Mouse (Mus musculus): ENCODE results near the gene Rps6ka1.
"Not testable (repeated sequence)": the region's sequence is repeated elsewhere in the genome, so short reads cannot be mapped to it uniquely, and the experiment has no call there.

Rps6ka1 gene

GRCm38 (mm10) chr4:133854621-133855020 is 33.0 kb downstream of the Rps6ka1 start:
- DNase-seq: no peak

DNA sequence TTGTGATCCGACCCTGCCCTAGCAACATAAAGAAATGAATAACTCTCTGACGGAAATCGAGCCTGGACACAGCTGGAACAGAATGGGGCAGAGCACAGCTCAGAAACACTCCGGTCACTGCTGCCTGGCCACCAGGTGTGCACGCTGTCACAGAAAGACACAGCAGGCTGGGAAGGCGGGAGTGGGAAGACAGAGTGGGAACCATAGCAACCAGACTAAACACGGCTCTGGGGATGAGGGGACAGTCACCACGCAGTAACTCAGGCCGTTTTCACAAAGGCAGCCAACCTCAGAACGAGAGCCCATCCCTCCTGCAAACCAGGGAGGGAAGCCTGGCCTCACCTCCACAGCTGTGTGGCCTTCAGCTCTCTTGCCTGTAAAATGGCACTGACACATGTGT is 34.0 kb downstream of the Rps6ka1 start:
- DNase-seq: no peak

GRCm38 (mm10) chr4:133846625-133847024 is 41.0 kb downstream of the Rps6ka1 start:
- no peak for DNase-seq

- DNase-seq: no peak
Measured at GRCm38 (mm10) chr4:133845060-133845459, 42.5 kb downstream of the Rps6ka1 start.

- no peak for DNase-seq
Measured at GRCm38 (mm10) chr4:133844209-133844841, 43.3 kb downstream of the Rps6ka1 start.

DNA sequence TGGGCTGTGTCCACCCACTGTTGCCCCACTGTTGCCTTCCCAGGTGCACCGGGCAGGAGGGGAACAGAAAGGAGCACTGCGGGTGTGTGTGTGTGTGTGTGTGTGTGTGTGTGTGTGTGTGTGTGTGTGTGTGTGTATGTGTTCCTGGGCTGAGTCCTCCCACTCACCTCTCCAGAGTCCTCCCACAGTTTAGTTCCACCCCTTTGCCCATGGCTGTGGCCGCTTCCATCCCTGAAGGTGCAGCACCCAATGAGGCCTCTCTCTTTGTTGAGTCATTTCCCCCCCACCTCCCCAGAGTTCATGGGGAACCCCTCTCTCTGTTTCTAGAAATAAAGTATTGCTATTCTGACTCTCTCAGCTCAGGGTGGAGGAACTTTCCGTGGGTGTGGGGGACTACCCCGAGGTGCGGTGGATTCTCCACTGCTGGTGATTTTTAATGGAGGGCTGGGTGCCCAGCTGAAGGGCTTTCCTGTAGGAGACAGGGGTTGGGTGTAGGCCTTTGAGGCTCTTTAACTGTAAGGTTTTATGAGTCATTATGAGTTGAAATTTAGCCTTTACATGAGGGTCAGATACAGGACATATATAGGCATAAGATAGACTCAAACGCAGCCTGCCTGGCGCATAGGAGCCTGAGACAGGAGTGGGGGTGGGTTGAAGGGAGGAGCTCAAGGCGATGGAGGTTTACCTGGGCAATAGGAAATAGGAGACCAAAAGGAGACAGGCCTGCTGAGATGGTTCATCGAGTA is 44.4 kb downstream of the Rps6ka1 start:
- no peak for DNase-seq

DNA sequence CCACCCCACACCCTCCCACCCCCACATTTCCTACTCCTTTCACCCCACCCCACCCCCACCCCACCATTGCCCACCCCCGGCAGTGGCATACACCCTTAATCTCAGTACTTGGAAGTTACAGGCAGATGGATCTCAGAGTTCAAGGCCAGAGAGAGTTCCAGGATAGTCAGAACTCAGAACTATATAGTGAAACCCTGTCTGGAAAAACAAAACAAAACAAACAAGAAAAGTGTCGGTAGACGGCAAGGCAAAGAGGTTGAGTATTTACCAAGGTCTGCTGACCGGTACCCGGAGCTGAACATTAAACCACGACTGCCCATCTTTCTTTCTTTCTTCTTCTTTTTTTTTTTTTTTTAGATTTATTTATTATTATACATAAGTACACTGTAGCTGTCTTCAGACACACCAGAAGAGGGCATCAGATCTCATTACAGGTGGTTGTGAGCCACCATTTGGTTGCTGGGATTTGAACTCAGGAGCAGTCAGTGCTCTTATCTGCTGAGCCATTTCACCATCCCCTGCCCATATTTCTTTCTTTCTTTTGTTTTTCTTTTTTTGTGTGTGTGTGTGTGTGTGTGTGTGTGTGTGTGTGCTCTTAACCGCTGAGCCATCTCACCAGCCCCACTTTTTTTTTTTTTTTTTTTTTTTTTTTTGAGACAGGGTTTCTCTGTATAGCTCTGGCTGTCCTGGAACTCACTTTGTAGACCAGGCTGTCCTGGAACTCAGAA is 45.7 kb downstream of the Rps6ka1 start:
- DNase-seq: not testable (repeated sequence)

GRCm38 (mm10) chr4:133841035-133841434 is 46.6 kb downstream of the Rps6ka1 start:
- no peak for DNase-seq

GRCm38 (mm10) chr4:133840501-133840900 is 47.1 kb downstream of the Rps6ka1 start:
- DNase-seq: no peak

DNA sequence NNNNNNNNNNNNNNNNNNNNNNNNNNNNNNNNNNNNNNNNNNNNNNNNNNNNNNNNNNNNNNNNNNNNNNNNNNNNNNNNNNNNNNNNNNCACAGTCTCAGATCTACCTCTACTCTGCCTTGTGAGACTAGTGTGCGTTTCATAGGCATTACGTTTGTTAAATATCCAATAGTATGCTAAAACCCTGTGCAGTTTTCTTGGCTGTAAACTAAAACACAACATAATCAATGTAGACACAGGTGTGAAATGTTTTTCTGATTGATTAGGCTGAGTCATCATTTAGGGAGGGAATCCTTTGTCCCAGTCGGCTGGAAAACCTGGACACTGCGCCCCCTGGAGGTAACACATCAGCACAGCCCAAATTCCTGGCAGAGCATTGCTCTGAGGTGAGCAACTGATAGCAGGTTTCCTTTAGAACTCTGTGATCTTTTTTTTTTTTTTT is 48.2 kb downstream of the Rps6ka1 start:
- no peak for DNase-seq

- DNase-seq: peak; percentile 36
Measured at GRCm38 (mm10) chr4:133836575-133836974, 51.0 kb downstream of the Rps6ka1 start.

DNA sequence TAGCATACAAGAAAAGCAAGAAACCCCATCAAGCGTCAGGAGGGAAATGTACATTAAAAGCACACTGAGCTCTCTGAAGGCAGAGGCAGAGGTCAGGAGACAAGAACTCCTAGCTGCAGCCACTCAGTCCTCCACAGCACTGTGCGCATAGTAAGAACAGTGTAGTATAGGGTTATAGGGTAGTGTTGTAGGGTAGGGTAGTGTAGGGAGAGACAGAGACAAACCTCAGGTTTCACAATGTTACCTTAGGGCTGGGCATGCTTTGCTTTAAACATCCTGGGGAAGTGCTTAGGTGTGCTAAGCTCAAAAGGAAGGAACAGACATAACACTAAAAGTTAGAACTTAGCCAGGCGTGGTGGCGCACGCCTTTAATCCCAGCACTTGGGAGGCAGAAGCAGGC is 52.4 kb downstream of the Rps6ka1 start:
- no peak for DNase-seq

DNA sequence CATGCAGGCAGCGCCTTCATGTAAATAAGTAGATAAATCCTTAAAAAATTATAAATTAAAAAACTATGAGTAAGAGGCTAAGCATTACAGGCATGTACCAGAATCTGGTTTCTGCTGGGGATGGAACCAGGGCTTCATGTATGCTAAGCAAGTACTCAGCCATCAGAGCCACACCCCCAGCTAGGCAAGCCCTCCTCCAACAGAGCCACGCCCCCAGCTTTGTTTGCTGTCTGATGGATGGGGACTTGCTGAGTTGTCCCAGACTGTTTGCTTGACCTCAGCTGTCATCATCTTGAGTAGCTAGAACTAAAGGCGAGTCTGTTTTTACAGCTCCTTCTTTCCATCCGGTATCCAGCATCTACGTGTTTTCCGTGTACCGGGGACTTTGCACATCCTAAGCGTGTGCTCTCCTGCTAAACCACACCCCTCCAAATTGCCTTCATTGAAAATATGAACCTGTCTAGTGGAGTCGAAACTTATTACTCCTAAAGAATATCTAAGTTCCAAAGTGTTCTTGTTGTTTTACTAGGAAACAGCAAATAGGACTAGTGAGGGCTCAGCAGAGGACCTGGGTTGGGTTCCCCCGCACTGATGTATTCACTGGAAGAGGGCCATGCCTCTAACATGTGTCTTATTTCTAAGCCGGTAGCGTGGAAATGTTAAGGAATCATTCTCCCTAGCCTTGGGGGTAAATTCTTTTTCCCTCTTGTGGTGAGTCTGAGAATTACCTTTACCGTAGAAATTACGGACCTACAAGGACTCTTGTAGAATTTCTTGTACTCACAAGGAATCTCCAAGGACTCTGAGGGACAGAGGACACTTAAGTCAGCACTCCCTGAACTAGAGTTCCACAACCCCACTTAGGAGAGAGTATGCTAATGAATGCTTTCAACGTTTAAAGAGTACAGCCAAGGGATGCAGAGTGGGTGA is 54.4 kb downstream of the Rps6ka1 start:
- DNase-seq: no peak

- no peak for DNase-seq
Measured at GRCm38 (mm10) chr4:133830453-133830852, 57.1 kb downstream of the Rps6ka1 start.

DNA sequence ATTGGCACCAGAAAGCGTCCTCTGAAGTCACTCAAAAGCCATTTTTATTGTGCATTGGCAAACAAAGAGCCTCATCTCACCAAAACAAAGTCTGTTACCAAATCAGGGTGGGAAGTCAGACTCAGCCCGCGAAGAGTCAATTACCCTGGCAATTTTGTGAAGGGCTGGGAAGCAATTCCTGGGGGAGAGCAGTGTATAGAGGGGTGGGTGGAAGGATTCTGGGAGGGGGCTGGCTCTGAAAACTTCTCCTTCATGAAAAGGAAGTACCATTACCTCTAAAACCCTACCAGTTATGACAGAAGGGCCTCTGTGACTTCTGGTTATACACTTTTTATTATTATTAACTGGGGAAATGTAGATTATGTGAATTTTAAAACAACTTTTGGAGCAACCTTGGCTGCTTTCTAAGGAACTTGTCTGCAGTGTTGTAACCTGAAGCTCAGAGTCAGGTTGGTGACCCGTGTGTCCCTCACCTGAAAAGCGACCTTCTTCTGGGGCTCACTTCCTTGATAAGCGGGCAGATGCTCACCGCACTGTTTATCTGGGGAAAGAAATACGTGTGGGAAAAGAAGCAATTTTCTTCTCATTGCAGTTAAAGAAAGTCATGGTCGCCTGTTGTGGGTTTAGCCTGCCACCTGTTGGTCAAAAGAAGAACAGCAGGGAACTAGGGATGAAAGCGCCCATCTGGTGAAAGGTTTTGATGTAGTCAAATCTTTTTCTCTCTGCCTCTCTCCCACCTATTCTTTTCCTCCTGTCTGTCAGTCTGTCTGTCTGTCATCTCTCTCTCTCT is 58.1 kb downstream of the Rps6ka1 start:
- DNase-seq: peak; percentile 70

DNA sequence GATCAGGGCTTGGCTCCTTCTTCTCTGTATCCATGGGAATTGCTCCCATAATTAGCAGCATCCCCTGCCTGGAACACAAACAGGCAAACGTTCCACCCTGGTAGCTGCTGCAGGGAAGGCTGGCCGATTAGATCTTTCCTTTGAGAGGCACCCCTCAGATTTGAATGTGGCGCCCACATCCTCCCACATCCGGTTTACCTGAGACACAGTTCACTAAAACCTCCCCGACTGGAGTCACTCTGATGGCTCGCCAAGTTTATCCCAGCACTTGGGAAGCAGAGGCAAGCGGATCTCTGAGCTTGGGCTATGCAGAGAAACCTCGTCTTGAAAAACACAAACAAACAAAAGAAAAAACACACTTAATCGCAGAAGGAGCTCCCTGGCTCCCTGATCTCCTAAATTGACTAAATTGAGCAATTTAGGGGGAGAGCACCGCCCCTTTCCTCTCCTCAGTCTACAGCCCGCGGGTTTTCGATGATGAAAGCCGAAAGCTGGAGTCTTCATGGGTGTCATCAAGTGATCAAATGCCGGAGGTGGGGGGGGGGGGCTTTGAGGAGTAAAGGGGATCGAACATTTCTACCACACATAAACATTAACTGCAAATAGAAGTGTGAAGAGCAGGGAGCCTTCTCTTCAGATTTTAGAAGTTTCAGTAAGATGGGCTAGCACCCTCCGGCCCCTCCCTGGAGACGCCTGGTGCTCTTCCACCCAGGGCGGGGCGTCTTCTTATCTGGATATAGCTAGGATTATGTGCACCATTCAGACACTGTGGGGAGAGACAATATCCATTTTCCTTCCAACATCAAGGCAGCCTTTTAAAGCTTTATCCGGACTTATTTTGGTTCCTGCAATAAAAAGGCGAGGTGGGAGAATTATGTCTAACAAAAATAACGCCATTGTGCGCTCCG is 59.5 kb downstream of the Rps6ka1 start:
- no peak for DNase-seq

DNA sequence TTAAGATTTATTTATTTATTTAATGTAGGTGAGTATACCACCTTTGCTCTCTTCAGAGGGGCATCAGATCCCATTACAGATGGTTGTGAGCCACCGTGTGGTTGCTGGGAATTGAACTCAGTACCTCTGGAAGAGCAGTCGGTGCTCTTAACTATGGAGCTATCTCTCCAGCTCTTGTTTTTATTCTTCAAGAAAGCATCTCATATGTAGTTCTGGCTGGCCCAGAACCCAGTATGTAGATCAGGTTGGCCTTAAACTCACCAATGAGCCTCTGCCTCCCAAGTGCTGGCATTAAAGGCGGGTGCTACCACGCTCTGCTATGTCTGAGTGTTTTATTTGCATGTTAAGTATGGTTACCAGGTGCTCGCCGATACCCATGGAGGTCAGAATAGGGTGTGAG is 60.2 kb downstream of the Rps6ka1 start:
- DNase-seq: no peak

DNA sequence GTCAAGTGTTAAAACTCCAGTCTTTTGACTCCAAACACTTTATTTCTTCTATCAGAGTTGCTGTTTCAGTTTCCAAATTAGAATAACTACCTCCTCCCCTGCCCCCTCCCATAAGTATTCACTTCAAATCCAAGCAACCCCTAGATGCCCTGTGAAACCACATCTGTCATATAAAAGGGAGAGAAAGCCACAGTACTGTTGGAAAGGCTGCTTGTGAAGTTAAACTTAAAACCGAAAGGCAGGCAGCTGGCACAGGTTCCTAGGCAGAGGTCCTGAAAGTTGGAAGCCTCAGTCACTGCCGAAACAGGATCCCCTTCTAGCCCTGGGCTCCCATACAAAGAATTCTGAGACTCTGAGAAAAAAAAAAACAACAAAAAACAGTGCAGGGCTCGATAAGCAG is 61.9 kb downstream of the Rps6ka1 start:
- DNase-seq: no peak

DNA sequence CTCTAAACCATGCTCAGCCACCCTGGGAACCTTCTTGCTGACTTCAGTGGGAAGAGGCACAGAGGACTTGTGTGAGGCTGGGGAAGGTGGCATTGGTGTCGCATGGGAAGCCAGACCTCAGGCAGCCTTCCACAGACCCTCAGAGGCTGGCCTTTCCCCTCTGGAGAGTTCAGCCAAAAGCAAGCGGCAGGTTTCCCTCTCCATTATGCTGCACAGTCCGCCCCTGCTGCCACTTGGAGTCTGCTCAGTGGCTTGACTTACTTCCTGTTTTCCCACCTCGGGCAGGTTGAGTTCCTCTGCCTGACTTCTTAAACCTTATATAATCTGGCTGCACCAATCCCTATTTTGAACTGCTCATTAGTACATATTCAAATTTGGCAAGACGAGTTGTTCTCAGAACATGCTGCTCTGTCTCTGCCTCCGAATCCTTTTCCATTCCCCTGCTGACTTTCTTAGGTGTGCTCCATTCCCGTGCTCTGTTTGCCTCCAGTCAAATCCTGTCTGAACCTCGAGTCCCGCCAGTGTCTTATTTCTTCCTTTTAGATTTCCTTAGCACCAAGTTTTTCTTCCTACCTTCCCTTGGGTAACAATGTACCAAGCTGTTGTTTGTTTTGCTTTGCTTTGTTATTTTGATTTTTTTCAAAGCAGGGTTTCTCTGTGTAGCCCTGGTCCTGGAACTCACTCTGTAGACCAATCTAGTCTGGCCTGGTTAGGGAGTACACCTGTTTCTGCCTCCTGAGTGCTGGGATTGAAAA is 66.6 kb downstream of the Rps6ka1 start:
- DNase-seq: no peak

DNA sequence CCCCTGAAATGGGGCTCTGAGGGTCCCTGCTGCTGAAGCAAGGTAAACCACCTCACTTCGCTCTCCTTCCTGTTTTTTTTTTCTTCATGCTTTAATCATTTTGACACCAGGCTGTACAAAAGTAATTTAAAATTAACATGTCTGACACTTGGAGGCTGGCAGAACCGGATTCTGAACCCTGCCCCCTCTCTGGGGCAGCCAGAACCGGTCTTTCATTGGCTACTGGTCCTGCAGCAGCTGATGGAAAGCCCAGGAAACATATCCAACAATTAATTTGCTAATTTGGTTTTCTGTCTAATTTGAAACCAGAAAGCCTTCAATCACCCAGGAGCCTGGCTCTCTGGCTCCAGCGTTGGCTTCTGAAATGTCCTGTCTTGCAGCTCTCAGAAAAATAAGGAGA is 67.4 kb downstream of the Rps6ka1 start:
- no peak for DNase-seq
